Mouse (Mus musculus) spleen, adult 12 weeks (tissue): ENCODE data around the gene Thtpa.

Experiments
- DNase-seq: peaks from one replicate; pipeline ENCODE4 v3.0.0; 2022; ENCODE audit warnings: low spot score

Gene Thtpa

DNA sequence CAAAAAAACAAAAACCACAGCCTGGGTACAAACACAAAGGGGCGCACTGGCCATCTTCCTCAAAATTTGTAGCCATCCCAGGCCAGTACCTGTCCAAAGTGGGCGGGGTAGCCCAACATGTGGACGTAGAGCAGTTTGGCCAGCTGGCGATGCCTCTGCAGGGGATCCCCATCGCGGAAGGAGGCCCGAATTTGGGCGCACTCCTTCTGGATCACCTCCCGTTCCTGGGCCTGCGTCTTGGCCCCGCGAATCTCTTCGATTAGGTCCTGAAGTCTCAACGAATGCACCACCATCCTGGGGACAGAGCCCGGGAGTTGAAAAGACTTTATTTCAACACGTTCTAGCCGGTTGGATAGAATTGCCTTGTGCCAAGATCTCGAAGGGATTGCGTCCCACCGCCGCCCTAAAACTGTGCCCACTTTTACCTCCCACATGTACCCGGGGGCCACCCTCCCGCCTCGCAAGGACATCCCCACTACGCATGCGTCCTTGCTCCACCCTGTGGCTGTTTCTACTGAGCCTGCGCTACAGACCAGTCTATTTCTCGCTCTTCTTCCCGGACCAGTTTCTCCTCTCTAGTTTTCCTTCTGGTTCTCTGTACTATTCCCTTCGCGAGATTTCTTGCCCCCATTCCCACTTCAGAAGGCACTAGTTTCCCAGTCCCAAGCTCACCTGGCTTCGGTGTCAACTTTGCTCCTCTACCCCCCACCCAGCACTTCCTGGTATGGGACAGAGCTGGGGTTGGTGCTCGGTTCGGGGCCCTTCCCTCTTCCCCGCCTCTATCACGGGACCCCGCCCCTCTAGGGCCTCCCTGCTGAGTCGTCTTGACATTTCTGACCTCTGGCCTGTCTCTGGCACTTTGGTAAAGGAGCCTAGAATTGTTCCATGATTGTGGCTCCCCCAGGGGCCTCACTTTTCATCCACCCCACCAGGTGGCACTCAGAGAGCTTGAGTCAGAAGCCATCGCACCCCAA is 11.5 kb downstream of the Thtpa start, which contains the start of gene Ap1g2:
Ap1g2 (minus strand) TSS at position 758 of the 974 bp plus-strand sequence.
- DNase-seq, result peak; percentile 72

DNA sequence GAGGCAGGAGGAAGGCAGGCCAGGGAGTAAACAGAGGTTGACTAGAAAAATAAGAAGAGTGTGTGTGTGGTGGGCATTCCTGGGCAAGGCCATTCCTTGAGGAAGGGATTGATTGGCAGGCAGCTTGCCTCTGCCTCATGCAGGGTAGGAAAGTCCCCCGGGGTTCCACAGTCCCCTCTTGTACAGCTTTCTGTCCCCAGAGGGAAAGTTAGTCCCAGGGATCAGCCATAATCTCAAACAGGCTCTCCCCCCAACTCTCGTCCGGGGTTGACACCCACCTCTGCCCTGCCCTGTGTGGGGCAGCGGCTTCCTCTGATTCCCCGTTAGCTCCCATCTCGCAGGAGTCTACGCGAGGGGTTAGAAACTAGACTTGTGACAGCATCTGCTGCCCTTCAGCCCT is 12.4 kb downstream of the Thtpa start:
- no peak for DNase-seq

DNA sequence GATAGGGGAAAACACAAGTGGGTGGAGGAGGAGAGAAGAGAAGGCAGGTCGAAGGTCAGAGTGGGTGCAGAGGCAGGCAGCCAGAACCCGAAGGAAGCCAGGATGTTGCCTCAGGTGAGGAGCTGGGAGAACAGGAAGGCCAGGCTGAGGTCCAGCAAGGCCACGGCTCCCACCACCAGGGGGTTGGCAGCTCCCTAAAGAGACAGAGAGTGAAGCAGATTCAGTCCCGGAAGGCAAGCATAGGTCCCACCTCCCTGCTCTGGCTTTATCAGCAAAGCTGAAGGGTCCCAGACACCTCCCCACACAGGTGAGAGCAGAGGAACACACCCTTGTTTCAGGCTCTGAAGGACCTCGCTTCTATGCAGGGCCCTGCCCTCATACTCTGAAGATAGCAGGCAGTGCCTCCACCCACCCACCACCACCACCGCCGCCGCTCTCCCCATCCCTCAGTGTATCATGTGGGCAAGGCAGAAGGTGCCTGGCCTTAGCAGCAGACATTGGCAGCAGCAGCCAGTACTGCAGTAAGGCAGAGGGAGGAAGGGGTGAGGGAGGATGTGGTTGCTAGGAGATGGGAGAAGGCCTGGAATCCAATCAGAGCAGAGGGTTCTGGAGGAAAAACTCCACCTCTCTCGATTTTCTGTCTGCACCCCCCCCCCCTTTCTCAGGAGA is 13.8 kb downstream of the Thtpa start:
- DNase-seq, result no peak

DNA sequence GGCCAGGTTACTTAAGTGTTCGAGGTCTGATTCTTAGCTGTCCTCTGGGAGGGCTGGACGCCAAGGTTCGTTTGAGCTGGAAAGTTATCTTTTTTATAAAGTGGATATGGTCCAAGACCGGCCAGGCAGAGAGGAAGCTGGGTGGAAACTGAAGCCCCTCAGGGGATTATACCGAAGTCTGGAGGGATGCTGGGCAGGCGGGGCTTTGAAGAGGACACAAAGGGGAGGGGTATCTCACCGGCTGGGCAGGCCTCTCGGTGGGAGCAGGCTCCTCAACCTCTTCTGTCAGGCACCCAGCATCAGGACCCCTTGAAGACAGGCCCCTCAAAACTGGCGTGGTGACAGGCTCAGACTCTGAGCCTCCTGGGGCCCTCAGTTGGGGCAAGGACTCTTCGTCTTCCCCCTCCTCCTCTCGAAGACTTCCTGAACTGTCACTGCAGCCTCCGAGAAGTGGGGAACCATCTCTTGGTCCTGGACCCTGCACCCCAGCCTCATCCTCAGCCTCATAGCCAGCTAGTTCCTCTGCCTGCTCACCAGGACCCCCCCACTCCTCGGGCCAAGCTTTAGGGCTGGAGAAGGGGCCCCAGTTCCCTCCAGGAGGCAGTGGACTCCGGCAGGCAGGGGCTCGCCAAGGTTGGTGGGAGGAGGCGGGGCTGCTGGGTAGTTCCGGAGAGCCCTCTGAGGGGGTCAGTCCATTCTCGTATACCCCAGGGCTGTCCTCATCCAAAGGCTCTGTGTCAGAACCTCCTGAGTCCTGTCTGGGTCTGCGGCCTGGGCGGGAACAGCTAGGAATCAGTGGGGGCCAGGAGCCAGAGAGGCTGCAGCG is 14.7 kb downstream of the Thtpa start:
- no peak for DNase-seq

DNA sequence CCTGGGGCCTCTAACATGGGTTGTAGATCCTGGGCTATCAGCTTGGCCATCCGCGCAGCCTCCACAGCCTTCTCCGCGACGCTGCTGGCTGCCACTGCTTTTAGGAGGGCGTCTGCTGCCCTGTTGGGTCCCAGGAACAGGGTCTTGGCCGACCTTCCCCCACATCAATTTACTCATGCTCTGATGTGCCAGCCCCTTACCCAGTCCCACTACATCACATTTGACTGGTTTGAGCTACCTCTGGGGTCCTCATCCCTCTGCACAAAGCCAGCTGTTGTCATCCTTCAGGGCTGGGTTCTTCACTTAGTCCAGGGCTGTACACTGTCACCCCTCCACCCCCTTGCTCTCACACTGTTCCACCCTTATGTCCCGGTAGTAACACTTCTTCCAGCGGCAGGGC is 15.5 kb downstream of the Thtpa start:
- DNase-seq, result no peak

DNA sequence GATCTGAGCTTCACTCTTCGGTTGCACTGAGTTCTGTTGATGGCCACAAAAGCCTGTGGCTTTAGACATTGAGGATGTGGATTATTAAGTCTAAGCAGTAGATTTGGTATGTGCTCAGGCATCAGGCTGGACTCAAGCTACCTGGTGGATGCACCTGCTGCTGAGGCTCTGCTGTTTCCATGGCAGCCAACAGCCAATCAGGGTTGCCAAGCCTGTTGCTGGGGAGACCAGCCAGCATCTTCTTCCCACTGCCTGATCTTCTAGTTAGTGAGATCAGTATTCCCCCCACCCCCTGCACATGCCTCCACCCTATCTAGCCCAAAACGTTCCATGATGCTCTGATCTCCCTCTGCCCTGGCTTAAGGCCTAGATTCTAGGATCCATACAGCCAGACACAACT is 17.1 kb downstream of the Thtpa start:
- no peak for DNase-seq

DNA sequence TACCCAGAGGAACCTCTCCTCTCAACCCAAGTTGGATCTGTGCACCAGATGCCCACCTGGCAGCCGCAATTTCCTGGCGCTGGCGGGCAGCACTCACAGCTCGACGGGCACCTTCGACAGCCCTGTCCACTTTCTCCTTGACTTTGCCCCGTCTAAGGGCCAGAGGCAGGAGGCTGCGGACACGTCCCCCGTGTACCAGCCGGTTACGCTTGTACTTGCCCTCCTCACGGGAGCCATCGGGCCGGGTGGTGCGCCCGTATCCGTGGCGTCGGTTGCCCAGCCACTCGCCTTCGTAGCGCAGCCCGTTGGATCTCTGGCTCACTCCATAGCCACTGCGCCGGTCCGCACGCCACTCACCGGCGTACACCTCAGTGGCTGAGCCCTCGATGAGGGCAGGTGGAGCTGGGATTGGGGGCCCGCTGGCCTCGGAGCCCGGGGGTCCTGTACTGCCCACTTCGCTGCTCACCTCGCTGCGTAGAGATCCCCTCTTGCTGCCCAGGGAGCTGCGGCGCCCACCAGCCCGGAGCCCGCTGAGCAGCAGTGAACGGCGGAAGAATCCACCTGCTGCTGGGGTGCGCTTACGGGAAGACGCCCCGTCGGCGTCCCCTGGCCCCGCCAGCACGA is 18.9 kb downstream of the Thtpa start:
- no peak for DNase-seq

DNA sequence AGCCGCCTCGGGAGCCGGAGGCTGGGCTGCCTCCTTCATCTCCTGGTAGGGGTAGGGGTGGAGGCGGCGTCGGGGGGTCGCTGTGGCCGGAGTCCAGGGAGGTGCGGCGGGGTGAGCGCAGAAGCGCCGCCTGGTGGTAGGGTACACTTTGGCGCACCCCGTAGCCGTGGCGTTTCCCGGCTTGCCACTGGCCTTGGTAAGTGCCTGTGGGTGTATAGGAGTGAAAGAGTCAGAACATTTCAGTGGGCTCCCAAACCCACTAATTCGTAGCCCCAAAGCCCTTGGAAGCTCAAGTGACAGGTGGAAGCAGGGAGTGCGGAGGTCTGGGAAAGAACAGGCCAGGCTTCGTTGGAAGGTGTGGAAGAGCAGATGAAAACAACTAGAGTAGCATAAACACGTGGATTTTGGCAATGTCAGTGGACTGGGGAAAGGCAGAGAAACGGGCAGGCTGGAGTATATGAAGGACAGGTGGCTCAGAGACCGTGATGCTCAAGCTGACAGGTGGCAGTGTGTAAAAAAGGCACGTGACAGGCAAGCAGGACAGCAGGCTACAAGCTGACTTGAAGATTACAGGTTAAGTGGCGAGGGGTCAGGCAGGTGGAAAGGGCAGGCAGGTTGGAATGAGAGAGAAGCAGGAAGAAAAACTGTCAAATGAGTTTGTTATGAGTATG is 19.5 kb downstream of the Thtpa start:
- no peak for DNase-seq

DNA sequence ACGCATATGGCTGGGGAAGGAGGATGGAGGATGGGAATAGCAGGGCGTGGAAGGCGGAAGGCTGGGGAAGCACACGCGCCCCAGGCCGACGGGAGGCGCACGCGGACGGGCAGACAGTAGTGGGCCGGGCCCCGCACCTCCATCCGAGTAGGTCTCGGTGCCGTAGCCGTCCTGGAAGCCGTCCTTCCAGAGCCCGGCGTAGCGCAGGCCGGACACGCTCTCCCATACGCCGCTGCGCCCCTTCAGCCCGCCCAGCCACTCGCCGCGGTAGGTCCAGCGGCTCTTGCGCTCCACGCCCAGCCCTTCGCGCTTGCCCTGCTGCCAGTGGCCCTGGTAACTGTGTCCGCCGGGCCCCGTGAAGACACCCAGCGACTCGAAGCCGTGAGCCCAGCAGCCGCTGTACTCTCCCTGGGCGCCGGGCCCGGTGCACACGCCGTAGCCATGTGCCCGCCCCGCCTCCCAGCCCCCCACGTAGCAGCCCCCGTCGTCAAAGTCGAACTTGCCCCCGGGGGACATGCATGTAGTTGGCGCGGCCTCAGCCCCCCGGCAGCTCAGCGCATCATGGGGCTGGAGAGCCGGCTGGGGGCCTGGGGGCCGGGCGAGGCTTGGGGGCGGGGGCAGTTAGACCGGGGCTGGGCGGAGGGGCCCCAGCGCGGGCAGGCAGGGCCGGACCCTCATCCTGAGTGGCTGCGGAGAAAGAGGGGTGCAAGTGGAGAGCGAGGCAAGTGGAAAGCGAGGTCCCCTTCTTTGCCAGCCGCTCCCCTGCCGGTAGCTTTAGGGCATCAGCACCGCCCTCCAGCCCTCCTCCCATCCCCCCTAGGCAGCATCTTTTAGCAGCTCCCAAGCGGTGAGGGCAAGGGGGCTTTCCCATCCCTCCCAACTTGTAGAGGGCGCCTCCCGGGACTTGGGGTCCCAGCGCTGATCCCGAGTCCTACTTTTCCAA is 20.4 kb downstream of the Thtpa start:
- DNase-seq, result no peak

DNA sequence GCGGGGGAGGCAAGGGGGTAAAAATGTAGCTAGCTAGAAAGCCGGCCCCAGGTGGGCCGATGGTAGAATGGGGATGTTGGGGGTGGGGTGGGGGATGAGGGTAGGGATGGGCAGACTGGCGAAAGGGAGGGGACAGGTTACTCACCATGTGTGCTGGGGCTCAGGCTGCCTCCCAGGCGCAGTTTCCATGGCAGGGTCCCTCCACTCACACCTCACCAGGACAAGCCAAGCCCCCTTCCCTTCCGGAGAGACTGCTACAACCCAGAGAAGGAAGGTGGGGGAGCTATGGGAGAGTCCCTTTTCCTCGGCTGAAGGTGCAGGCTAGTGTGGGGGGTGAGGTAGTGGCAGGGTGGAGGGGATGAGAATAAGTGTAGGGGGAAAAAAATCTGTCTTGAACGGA is 21.3 kb downstream of the Thtpa start:
- DNase-seq, result no peak

DNA sequence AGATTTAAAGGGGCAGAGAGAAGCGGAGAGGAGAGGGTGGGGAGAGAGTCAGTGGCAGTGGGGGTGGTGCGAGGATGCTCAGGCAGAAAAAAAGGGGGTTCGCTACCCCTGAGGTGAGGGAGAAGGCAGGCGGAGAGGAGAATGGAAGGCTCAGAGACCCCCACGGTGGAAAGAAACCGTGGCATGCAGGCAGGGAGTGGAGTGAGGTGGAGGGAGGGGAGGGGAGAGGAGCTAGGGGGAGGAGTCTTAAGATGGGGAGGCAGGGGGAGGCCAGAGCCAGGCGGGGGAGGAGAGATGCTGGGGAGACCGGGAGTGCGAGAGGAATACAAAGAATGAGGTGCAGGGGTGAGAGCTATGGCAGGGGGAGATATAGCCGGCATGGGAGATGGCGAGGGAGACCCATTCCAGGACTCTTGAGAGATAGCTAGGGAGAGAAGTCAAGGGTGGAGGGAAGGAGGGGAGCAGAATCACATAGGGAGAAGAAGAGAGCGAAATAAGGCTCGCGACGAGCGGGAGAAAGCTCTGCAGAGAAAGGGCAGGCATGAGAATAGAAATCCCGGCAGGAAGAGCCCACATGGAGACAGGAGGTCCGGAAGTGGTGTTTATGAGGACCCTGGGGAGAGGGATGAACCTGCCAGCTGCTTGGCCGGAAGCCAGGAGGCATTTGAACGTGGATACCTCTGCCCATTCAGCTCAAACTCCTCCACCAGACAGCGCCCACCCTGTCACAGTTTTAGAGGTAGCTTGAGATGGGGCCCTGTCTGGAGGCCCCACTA is 22.0 kb downstream of the Thtpa start, which contains the start of gene Jph4:
Jph4 (minus strand) TSS at position 511 of the 776 bp plus-strand sequence.
- DNase-seq, result no peak

DNA sequence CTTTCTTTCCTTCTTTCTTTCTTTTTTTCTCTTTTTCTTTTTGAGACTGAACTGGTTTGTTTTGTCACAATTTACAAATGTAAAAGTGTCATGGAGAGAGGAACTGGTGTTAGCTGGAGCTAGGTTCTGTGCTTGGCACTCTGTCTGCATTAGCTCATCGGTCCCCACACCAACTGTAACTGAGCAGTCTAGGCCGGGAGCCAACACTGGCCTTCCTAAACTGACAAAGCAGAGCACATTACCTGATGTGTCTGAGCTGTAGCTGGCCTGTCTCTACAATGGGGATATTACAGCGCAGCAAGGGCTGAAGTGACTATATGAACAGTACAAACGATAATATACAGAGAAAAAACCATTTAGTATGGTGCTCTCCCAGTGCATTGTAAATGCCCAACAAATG is 24.3 kb downstream of the Thtpa start:
- DNase-seq, result no peak

DNA sequence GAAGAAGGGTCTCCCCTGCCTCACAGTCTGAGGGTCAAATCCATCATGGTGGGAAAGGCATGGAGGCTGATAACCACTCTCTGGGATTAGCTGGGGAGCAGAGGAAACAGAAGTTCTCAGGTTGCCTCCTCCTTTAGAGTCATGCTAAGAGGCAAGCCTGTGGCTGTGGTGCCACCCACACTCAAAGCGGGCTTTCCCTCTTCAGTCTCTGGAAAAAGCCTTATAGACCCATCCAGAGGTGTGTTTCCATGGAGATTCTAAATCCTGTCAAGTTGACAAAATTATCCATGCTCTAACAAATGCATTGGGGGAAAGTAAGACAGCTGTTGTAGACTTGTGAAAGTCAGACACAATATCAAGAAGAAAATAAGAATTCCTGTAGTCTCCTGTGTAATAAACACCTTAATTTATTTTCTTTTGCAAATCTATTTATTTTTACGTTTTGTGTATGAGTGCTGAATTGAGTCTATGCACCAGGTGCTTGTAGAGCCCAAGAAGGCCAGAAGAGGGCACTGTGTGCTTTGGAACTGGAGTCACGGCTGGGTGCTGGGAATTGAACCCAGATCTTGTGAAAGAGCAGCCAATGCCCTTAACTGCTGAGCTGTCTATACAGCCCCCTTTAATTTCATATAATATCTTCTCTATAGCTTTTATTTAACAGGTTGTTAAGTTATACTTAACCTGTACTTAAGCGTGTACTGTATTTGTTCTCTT is 25.0 kb downstream of the Thtpa start:
- DNase-seq, result no peak

DNA sequence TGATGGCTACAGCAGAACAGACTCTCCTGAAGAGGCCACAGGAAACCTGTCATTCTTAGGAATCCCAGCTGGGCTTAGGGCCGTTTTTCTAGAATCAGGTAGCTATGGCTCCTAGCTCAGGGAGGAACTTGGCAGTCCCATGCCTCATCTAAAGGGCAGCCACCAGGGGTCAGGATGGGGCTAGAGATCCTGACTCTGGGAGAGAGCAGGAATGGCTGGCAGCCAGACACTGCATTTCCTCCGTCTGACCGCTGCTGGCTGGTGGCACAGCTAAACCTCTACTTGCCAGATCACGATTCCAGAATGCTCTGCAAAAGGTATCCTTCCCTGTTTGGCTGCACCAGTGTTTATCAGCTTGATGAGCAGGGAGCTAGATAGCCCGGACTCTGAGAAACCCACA is 27.4 kb downstream of the Thtpa start:
- DNase-seq, result no peak

DNA sequence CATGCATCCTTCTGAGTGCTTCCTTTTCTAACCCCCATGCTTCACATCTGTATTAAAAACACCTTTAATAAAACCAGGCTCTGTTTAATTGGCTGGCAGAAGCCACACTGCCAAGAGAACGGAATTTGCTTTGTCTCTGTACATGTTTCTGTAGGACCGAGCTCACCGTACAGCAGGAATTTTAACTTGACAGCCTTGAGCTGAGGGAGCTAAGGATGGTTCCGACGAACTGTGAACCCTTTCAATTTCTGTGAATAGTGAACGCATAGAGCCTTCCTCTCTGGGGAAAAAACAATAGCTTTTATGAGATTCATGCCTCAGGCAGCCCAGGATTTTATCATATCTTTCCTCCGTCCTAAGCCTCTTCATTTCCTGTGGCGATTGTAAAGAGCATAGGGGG is 27.8 kb downstream of the Thtpa start:
- no peak for DNase-seq

DNA sequence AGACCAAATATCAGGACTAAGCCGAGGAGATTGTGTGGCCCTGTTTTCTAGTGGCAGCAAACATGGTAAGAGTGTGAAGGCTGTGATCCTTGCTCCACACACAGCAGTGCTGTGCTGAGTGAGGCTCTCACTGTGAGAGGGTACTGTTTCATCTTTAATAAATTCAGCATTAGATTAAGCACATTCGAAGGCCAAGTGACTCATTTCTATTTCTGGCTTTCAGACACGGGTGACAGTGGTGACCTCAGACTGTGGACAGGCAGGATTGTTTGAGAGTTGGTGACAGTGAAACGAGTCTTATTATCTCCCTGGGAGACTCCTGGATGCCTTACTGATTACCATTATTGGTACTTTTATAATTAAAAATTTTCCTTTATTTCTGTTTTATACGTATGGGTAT is 31.1 kb downstream of the Thtpa start:
- no peak for DNase-seq

DNA sequence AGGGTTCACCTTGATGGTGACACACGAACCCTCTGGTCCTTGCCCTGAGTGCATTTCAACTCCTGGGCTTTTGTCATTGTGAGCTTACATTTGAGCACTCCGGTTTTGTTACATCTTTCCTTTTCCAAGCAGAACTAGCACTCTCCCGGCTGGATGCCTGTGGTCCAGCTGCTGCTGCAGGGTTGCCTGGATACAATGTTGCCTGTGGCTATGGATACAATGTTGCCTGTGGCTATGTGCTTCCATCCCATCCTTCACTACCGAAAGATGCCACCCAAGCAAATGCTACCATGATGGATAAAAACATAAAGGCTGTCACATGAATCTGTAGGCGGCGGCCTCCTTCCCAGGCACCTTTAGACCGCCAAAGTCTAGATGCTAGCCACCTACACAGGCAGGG is 31.9 kb downstream of the Thtpa start:
- no peak for DNase-seq

DNA sequence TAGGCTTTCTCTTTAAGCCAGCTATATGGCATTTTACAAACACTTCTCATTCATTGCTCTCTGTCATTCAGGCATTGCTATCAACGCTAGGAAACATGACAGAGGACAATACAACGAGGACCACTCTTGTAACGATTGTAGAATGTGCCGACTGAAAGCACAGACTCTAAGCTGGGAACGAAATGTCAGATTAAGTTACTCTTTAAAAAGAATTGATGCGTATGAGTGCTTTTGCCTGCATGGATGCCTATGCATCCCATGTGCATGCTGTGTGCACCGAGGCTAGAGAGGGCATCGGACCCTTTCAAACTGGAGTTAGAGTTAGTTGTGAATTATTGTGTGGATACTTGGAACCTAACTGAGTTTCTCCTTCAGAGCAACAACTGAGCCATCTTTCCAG is 41.1 kb downstream of the Thtpa start:
- DNase-seq, result no peak

DNA sequence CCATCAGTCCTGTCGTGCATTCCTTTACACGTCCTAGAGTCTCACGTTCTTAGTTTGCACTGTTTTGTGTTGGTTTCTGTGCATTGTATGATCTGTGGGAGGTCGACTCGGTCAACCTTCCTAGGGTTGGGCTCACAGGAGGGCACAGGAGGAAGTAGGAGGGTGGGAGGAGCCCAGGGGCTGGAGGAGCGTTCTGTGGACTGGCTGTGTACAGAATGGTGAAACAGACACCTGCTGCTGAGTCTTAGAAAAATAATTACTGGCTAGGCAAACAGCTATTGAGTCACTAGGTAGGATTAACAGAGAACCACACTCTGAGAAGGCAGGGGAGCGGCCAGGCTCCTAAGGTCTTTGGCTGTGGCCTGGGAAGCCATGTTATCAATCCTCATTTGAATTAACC is 44.7 kb downstream of the Thtpa start:
- no peak for DNase-seq
